Mouse (Mus musculus) right cerebral cortex, postnatal 10 days (tissue): ENCODE measurements around the gene Dppa4.

ENCODE experiments used
- DNase-seq, 2 experiments: peaks; one replicate each; pipeline ENCODE4 v3.0.0; 2021; ENCODE audit warnings: low spot score in 2 of 2

Gene Dppa4

GRCm38 (mm10) chr16:48323602-48324345 lies 40.2 kb downstream of the Dppa4 start:
- DNase-seq = no peak

- no peak for DNase-seq
Measured at GRCm38 (mm10) chr16:48326903-48327302, 43.4 kb downstream of the Dppa4 start.

- no peak for DNase-seq
Measured at GRCm38 (mm10) chr16:48328420-48328819, 44.9 kb downstream of the Dppa4 start.

- DNase-seq = no peak
Measured at GRCm38 (mm10) chr16:48331822-48332221, 48.3 kb downstream of the Dppa4 start.

GRCm38 (mm10) chr16:48335326-48335725 lies 51.8 kb downstream of the Dppa4 start:
- DNase-seq = no peak
